Mouse (Mus musculus): ENCODE results near the gene Zfp2. TPM values are rescaled to one million over a fixed set of nuclear protein-coding genes. Genes with fewer than 3 reads are reported as not detected.

The Zfp2 gene
- 9.1 and 9.6 TPM in 2 replicates for polyA plus RNA-seq (2015; fragmentation: Nextera tagmentation; extraction: Ambion mirVana)

DNA sequence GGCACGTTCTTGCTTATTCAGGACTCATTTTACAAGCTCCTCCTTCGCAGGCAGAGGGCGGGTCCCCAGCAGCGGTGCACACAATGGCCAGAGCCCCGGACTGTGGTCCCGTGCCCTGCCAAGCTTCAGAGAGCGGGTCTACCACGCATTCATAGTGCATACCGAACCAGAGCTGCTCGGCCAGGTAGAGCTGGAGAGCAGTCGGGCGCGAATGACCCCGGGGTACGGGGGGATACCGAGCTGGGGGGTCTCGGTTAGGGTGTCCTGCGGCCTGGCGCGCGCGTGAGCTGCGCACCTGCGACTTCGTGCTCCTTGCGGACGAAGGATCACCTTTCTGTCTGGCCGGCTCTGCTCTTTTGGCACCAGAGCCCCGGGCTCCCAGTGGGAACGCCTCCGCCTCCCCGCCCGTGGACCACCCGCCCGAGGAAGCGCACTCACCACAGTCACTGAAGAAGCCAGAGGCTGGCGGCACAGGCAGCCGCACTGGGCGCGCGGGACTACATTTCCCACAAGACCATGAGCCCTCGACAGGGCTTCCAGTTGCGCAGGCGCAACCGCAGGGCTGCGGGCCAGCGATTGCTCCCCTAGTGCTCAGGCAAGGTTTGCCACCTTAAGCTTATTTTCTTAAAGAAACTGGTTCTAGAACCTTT, at the start of gene Zfp2:
TSS of gene Zfp2 (minus strand) at position 495 of the 650 bp plus-strand sequence.
- ATAC-seq (ENCODE audit: insufficient number of reproducible peaks, low FRiP score, low TSS enrichment, low read depth): peak; percentile 93
- 0% methylated on average over 47 of the region's 47 CpGs for WGBS
- H3K9me3 ChIP-seq: no peaks in the 10 kb centered on the region

DNA sequence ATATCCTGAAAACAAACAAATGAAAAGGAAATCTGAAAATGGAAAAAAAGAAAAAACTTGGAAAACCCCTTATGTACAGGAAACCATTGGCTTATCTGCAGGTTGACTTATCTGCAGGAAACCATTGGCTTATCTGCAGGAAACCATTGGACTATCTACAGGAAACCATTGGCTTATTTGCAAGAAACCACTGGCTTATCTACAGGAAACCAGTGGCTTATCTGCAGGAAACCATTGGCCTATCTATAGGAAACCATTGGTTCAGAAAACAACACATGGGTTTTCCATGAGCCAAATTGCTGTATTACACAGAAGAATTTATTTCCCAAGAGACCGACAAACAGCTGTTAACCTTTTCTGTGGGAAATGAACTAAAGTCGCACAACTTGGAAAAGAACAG, 48.9 kb upstream of the Zfp2 start:
- no peak for ATAC-seq (ENCODE audit: insufficient number of reproducible peaks, low FRiP score, low TSS enrichment, low read depth)
- Histone ChIP-seq H3K36me3 (no peaks in the 10 kb centered on the region), H3K9ac (no peak overlapping the region), H3K27me3 (no peaks in the 10 kb centered on the region), H3K4me3 (no peak overlapping the region), H3K4me1 (no peaks in the 10 kb centered on the region), H3K4me2 (no peak overlapping the region), H3K27ac (no peak overlapping the region), H3K9me3 (no peaks in the 10 kb centered on the region)
- WGBS: 66% methylated on average over 2 of the region's 2 CpGs

More for the DNA sequence above, at the start of gene Zfp2:
- Histone ChIP-seq H3K36me3 (peaks cover 17% of the 10 kb centered on the region), H3K4me2 (peak within 1 kb of the TSS; percentile 56), H3K4me3 (peak within 1 kb of the TSS; percentile 88), H3K9ac (peak within 1 kb of the TSS; percentile 76), H3K27me3 (no peaks in the 10 kb centered on the region), H3K4me1 (no peaks in the 10 kb centered on the region), H3K27ac (peak within 1 kb of the TSS; percentile 74)

DNA sequence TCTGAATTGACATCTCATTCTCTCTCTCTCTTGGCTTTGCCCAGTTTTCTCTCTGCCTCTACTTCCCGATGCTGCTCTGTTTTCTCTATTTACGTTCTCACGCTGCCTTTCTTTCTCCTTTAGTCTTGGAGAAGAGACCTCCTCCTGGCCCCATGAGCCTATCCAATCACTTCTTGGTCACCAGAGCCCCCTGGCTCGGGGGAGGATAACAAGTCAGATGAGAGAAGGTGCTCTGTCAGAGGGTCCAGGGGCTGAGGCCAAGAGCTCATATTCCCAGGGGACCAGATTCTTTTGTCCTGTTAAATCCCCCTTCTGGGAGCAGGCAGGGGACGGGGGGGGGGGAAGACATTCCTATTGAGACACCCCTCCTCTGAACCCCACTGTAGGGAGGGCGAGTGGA, 37.7 kb upstream of the Zfp2 start, which contains the start of gene Prop1:
TSS of gene Prop1 (minus strand) at position 101 of the 400 bp plus-strand sequence.
- Histone ChIP-seq H3K27ac (no peak within 1 kb of the TSS), H3K4me1 (0 out of 2 replicates have a peak, but pooled peaks cover 5% of the 10 kb centered on the region), H3K9me3 (no peaks in the 10 kb centered on the region), H3K9ac (no peak within 1 kb of the TSS), H3K4me3 (no peak within 1 kb of the TSS), H3K4me2 (no peak within 1 kb of the TSS), H3K36me3 (no peaks in the 10 kb centered on the region), H3K27me3 (no peaks in the 10 kb centered on the region)
- 75% methylated on average over 6 of the region's 6 CpGs for WGBS
- ATAC-seq (ENCODE audit: insufficient number of reproducible peaks, low FRiP score, low TSS enrichment, low read depth): no peak

DNA sequence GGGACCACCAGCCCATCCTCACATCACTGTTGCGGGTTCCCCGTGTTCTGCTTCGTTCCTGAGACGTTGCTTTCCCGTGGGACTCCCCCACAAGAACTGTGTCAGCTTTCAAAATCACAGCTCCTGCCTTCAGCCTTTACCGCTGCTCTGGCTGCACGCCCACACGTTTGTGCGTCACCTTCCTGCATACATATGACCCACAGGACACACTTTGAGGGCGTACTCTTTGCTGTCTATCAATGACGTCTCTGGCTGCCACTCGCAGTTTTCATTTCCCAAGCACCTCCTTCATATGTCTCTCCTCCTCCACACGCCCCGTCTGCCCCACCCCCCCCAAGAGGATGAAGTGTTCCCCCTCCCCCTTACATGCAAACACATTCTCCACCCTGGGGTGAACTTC, 36.3 kb upstream of the Zfp2 start:
- no peaks in the 10 kb centered on the region for H3K9me3 ChIP-seq
- H3K4me3 ChIP-seq: no peak overlapping the region
- no peaks in the 10 kb centered on the region for H3K36me3 ChIP-seq
- 0 out of 2 replicates have a peak, but pooled peaks have one; percentile 24 for ATAC-seq (ENCODE audit: insufficient number of reproducible peaks, low FRiP score, low TSS enrichment, low read depth)
- 0 out of 2 replicates have a peak, but pooled peaks cover 5% of the 10 kb centered on the region for H3K4me1 ChIP-seq
- H3K9ac ChIP-seq: no peak overlapping the region
- no peak overlapping the region for H3K4me2 ChIP-seq
- no peak overlapping the region for H3K27ac ChIP-seq
- WGBS: 59% methylated on average over 14 of the region's 14 CpGs
- no peaks in the 10 kb centered on the region for H3K27me3 ChIP-seq

DNA sequence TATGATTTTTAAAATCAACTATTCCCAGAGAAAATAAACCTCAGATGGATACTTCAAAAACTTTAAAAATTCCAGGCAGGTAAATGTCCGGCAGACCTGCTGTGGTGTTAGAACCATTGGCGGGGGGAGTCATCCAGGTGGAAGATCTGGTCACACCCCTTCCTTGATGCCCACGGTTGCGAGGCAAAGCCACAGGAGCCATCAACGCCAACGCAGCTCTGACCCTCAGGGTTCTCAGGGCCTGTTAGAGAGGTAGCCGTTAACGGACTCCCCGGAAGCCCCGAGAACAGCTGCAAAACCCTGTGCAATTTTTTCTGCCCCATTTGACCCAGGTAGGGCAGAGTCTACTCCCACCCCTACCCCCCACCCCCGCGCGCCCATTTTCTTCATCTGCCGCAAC, 27.5 kb upstream of the Zfp2 start, which contains the start of gene 4933414I15Rik:
TSS of gene 4933414I15Rik (minus strand) at position 260 of the 400 bp plus-strand sequence.
- Histone ChIP-seq H3K4me2 (no peak within 1 kb of the TSS), H3K27ac (no peak within 1 kb of the TSS), H3K9me3 (no peaks in the 10 kb centered on the region), H3K9ac (no peak within 1 kb of the TSS), H3K4me1 (no peaks in the 10 kb centered on the region), H3K36me3 (no peaks in the 10 kb centered on the region), H3K27me3 (peaks cover 5% of the 10 kb centered on the region; the same call in 1 of the 2 replicates), H3K4me3 (no peak within 1 kb of the TSS)
- no peak for ATAC-seq (ENCODE audit: insufficient number of reproducible peaks, low FRiP score, low TSS enrichment, low read depth)
- WGBS: 63% methylated on average over 14 of the region's 14 CpGs

DNA sequence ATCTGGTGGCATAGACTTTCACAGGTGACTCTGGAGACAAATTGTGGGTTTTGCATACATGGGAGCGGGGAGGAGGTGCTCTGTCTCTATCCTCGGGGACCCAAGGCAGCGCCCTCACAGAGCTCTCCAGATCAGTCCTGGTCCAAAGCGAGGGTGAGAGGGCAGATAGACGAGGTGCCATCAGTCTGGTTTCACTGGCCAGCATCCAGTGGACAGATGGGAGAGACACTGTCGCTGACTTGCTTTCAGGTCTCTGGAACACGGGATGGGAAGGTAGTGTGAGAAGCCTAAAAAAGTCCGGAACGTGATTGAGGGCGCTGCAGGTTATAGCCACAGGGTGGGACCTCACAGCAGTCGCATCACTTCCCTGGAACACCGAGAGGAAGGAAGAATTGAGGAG, 26.4 kb upstream of the Zfp2 start:
- ATAC-seq (ENCODE audit: insufficient number of reproducible peaks, low FRiP score, low TSS enrichment, low read depth): no peak
- Histone ChIP-seq H3K27ac (no peak overlapping the region), H3K9me3 (no peaks in the 10 kb centered on the region), H3K9ac (no peak overlapping the region), H3K4me2 (no peak overlapping the region), H3K27me3 (peaks cover 5% of the 10 kb centered on the region; the same call in 1 of the 2 replicates), H3K36me3 (no peaks in the 10 kb centered on the region), H3K4me3 (no peak overlapping the region), H3K4me1 (no peaks in the 10 kb centered on the region)
- WGBS: 63% methylated on average over 12 of the region's 12 CpGs

DNA sequence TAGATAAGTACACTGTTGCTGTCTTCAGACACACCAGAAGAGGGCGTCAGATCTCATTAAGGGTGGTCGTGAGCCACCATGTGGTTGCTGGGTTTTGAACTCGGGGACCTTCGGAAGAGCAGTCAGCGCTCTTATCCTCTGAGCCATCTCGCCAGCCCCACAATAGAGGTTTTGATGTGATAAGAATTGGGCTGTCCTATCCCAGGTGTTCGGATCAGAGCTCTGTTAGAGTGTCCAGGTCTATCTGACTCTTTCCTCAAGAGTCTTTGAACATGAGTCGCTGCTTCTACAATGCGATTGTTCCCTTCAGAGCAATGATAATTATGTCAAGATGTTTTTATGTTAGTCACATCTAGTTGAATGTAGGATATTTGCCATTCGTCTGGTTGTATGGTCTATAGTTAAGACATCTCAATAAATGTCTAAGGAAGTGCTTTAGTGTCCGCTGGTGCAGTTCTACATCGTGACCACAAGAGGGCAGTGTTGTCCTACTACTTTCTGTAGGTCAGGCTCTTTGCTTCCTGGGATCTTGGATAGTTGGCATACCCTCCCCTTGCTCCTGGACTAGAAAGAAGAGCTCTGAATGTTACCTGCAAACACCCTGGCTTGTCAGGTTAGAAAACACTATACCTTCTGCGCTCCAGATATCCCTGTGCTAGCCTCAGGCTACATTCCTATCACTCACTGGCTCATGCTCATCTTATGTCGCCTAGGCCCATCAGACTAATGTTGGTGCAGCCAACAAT, 23.8 kb upstream of the Zfp2 start:
- H3K27ac ChIP-seq: no peak overlapping the region
- H3K4me1 ChIP-seq: no peaks in the 10 kb centered on the region
- no peak for ATAC-seq (ENCODE audit: insufficient number of reproducible peaks, low FRiP score, low TSS enrichment, low read depth)
- 32% methylated on average over 14 of the region's 14 CpGs for WGBS
- H3K36me3 ChIP-seq: no peaks in the 10 kb centered on the region
- no peak overlapping the region for H3K4me3 ChIP-seq
- peaks cover 5% of the 10 kb centered on the region; the same call in 1 of the 2 replicates for H3K27me3 ChIP-seq
- H3K9ac ChIP-seq: no peak overlapping the region
- H3K9me3 ChIP-seq: no peaks in the 10 kb centered on the region
- H3K4me2 ChIP-seq: no peak overlapping the region

DNA sequence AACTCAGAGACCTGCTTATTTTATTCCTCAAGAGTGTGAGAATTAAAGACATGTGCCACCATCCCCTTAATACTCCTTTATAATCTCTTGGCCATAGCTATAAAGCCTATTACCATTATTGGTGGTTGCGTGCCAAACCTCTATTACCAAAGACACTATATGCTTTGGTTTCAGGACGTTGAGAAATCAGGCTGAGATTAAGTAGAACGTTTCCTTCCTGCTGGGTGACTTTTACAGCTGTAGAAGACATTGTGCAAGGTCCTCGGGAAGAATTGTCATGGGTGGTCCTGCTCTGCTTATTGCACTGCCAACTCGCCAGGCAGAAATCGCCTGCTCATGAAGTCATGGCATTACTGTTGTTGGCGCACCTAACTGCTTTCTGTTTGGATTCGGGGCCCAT, 22.5 kb upstream of the Zfp2 start:
- ATAC-seq (ENCODE audit: insufficient number of reproducible peaks, low FRiP score, low TSS enrichment, low read depth): no peak
- H3K36me3 ChIP-seq: no peaks in the 10 kb centered on the region
- WGBS: 69% methylated on average over 8 of the region's 8 CpGs
- H3K4me2 ChIP-seq: no peak overlapping the region
- no peak overlapping the region for H3K27ac ChIP-seq
- H3K9me3 ChIP-seq: no peaks in the 10 kb centered on the region
- no peaks in the 10 kb centered on the region for H3K4me1 ChIP-seq
- H3K27me3 ChIP-seq: peaks cover 5% of the 10 kb centered on the region; the same call in 1 of the 2 replicates
- H3K9ac ChIP-seq: no peak overlapping the region
- no peak overlapping the region for H3K4me3 ChIP-seq

DNA sequence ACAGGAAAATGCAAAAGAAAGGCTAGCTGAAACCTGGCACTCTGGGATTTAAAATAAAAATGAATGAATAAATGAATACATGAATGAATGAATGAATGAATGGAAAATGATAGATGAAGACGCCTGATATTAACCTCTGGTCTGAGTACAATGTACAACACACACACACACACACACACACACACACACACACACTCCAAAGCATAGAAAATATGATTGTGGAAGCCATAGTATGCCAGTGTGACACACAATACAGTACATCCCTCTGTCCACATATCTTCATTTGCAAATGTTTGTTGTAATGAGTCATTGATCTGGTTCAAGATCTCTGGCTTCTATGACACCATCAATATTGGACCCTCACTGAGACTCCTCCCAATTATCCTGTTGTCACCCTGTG, 16.1 kb upstream of the Zfp2 start:
- H3K27ac ChIP-seq: no peak overlapping the region
- 0 out of 2 replicates have a peak, but pooled peaks cover 8% of the 10 kb centered on the region for H3K27me3 ChIP-seq
- H3K4me3 ChIP-seq: no peak overlapping the region
- no peak overlapping the region for H3K4me2 ChIP-seq
- H3K4me1 ChIP-seq: peaks cover 9% of the 10 kb centered on the region
- no peaks in the 10 kb centered on the region for H3K9me3 ChIP-seq
- no peaks in the 10 kb centered on the region for H3K36me3 ChIP-seq
- ATAC-seq (ENCODE audit: insufficient number of reproducible peaks, low FRiP score, low TSS enrichment, low read depth): no peak
- WGBS: 77% methylated on average over 1 of the region's 1 CpGs
- no peak overlapping the region for H3K9ac ChIP-seq

DNA sequence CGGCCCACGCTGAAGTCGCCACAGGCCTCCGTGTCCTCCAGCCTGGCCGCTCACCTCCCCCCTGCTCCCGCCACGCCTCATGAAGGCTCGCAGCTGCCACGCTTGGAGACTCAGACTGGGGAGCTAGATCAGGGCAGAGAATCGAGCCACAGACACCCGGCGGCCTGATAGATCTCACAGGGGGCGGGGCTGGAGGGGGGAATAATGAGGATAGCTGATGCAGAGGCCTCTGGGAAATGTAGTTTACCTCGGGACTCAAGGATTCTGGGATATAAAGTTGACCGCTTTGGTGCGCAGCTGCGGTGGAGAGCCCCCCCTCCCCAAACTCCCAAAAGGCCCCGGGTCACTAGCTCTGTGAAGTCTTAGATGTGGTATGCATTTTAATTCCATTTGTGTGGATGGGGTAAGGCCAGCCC, 15.5 kb upstream of the Zfp2 start, which contains the start of gene Zfp354b:
TSS of gene Zfp354b (minus strand) at position 183 of the 416 bp plus-strand sequence.
- Histone ChIP-seq H3K9me3 (no peaks in the 10 kb centered on the region), H3K4me3 (peak within 1 kb of the TSS; percentile 64), H3K4me2 (peak within 1 kb of the TSS; percentile 93), H3K27me3 (0 out of 2 replicates have a peak, but pooled peaks cover 8% of the 10 kb centered on the region), H3K36me3 (no peaks in the 10 kb centered on the region), H3K27ac (peak within 1 kb of the TSS; percentile 33; the same call in 1 of the 2 replicates), H3K4me1 (peaks cover 9% of the 10 kb centered on the region), H3K9ac (peak within 1 kb of the TSS; percentile 74)
- peak; percentile 93 for ATAC-seq (ENCODE audit: insufficient number of reproducible peaks, low FRiP score, low TSS enrichment, low read depth)
- WGBS: 2% methylated on average over 18 of the region's 18 CpGs

DNA sequence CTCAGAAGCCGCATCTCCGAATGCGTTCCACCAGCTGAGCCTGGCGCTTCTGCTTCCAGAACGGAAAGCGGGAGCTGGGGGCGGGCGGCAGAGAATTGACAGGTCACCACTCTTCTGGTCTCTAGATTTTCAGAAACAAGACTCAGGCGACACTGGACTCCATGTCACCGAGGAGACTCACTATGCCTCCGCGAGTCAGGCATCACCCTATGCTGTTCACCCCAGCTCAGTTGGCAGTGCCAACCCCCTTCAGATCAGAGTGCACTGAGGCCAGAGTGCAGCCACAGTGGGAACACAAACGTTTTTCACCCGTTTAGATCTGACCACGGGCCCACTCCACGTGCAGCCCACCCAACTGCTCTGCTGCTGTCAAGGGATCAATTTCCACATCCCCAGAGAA, 15.1 kb upstream of the Zfp2 start:
- Histone ChIP-seq H3K9me3 (no peaks in the 10 kb centered on the region), H3K4me2 (peak overlapping the region; percentile 93), H3K36me3 (no peaks in the 10 kb centered on the region), H3K4me1 (peaks cover 9% of the 10 kb centered on the region), H3K4me3 (peak overlapping the region; percentile 64), H3K27ac (peak overlapping the region; percentile 33; the same call in 1 of the 2 replicates), H3K27me3 (0 out of 2 replicates have a peak, but pooled peaks cover 8% of the 10 kb centered on the region), H3K9ac (peak overlapping the region; percentile 74)
- 2% methylated on average over 16 of the region's 16 CpGs for WGBS
- peak; percentile 59 for ATAC-seq (ENCODE audit: insufficient number of reproducible peaks, low FRiP score, low TSS enrichment, low read depth)
